Mouse (Mus musculus): ENCODE results near the gene Zfp646.

- TF ChIP-seq CTCF (IDR thresholded peaks at IDR 0.05; ENCODE audit: low read depth) (no peak), EP300 (IDR thresholded peaks at IDR 0.05; ENCODE audit: low read depth) (no peak)
Observed at GRCm38 (mm10) chr7:127849973-127850875, 25.8 kb upstream of the Zfp646 start.
